Mouse (Mus musculus): Measurements from ENCODE around the gene Prox2. TPM values are rescaled to one million over a fixed set of nuclear protein-coding genes. Genes with fewer than 3 reads are reported as not detected.
"Not testable (repeated sequence)": the region's sequence is repeated elsewhere in the genome, so short reads cannot be mapped to it uniquely, and the experiment has no call there.

Prox2 gene
- polyA plus RNA-seq, 1 experiment: 0.60 TPM

DNA sequence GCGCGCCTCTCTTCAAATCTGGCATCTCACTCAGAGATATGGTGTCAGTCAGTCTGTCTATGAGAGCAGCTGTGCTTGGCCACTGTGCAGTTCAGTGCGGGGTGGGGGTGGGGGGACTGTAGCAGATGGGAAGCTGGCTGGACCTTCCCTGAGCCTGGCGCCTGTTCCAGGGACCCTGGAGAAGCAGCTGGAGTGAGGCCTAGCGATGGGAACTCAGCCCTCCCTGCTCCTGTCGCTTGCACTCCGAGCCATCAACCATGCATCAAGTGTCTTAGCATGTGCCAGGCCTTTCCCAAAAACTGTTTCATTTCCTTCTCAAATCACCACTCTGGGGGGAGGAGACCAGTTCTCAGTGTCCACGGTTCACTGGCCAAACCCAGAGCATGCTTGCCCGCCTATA, 35.1 kb upstream of the Prox2 start:
- DNase-seq (ENCODE audit: low read depth): peak; percentile 50
- TF ChIP-seq CTCF (IDR thresholded peaks at IDR 0.05; ENCODE audit: borderline replicate concordance, extremely low read depth, insufficient read depth, insufficient read length) (no peak), POLR2A (IDR thresholded peaks at IDR 0.05; ENCODE audit: borderline replicate concordance, extremely low read depth, insufficient read depth, insufficient read length, poor library complexity, severe bottlenecking) (no peak)

DNA sequence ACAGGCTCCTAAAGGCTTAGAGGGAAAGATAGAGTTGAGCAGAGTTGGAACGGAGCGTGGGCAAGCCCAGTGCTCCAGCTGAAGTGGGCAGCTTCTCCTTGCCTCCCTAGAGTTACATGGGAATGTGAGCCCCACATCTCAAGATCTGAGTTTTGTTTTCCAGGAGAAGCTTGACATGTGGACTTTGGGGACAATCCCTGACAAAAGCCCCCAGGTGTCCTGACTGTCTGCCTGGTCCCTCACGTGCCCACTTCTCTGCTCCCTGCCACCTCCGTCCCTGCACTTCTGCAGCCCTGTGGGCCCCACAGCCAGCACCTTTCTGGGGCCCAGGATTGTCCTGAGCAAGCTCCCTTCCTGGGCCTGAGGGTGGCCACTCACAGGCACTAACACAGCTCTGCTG, 34.3 kb upstream of the Prox2 start:
- TF ChIP-seq CTCF (IDR thresholded peaks at IDR 0.05; ENCODE audit: borderline replicate concordance, extremely low read depth, insufficient read depth, insufficient read length) (no peak), POLR2A (IDR thresholded peaks at IDR 0.05; ENCODE audit: borderline replicate concordance, extremely low read depth, insufficient read depth, insufficient read length, poor library complexity, severe bottlenecking) (no peak)
- no peak for DNase-seq (ENCODE audit: low read depth)

DNA sequence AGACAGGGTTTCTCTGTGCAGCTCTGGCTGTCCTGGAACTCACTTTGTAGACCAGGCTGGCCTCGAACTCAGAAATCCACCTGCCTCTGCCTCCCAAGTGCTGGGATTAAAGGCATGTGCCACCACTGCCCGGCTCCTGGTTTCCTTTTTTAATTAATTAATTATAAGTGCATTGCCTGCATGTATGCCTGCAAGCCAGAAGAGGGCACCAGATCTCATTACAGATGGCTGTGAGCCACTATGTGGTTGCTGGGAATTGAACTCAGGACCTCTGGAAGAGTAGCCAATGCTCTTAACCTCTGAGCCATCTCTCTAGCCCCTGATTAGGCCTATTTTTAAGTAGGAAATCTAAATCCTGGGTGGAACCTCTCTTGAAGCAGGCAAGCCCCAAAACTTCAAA, 33.7 kb upstream of the Prox2 start:
- DNase-seq (ENCODE audit: low read depth): not testable (repeated sequence)

DNA sequence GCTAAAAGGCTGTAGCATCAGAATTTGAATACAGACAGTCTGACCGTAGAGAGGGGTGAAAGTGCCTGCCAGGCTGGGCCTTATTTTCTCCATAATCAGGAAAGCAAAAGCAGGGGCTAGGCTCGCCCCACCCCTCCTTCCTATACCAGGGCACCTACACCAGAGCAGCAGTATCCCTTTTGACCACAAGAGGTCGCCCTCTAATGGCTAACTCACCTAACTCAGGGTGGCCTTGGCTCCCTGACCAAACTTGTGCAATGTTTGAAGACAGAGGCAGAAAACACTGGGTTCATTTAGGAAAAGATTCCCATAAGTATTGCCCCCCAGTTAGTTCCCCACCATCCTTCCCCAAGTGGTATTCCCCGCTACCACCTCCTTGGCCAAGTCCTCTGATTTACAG, 32.2 kb upstream of the Prox2 start:
- peak; percentile 84 for DNase-seq (ENCODE audit: low read depth)
- TF ChIP-seq CTCF (IDR thresholded peaks at IDR 0.05; ENCODE audit: borderline replicate concordance, extremely low read depth, insufficient read depth, insufficient read length) (peak; percentile 93), POLR2A (IDR thresholded peaks at IDR 0.05; ENCODE audit: borderline replicate concordance, extremely low read depth, insufficient read depth, insufficient read length, poor library complexity, severe bottlenecking) (no peak)

DNA sequence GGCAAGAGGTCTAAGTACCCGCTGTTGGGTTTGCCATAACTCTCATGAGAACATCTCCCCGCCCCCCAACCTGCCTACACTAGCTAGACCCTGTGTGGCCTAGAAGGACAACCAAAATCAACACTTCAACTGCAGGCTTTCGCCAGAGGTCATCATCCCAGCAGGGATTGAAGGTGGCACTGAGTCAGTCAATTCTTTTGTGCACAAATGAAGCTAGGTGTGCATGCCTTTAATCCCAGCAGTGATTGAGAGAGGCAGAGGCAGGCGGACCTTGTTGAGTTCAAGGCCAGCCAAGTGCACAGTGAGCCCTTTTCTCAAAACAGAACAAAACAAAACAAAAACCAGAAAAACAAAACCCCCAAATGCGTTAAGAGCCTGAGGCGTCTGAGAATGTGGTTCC, 30.5 kb upstream of the Prox2 start:
- TF ChIP-seq CTCF (IDR thresholded peaks at IDR 0.05; ENCODE audit: borderline replicate concordance, extremely low read depth, insufficient read depth, insufficient read length): no peak
- no peak for TF ChIP-seq POLR2A (IDR thresholded peaks at IDR 0.05; ENCODE audit: borderline replicate concordance, extremely low read depth, insufficient read depth, insufficient read length, poor library complexity, severe bottlenecking)
- no peak for DNase-seq (ENCODE audit: low read depth)

DNA sequence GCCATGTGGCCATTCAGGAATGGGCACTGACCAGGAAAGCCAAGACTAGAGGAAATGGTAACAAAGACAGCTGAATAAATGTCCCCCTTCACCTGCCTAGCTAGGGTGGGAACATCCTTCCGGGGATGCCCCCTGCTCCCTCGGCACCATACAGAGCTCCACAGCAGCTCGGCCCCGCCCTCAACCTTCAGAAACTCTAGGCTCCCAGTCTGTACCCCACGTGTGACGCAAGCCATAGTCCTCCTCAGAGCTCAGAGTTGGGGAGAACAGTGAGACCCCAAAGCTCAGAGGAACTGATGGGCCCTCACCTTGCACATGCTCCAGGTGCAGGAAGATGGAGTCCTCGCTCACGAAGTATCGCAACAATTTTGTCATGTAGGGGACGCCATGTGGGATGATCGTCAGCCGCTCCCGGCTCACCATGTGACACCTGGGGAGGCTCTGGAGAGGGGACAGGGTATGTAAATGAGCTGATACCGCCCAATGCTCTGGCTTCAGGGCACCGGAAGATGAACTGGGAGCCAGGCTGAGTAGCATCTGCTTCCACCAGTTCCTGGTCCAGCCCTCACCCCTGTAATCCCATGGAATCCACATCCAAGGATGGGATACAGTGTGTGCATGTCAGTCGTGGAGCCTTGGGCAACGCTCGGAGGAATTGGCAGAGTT, 29.6 kb upstream of the Prox2 start:
- DNase-seq (ENCODE audit: low read depth): no peak
- TF ChIP-seq CTCF (IDR thresholded peaks at IDR 0.05; ENCODE audit: borderline replicate concordance, extremely low read depth, insufficient read depth, insufficient read length): no peak
- no peak for TF ChIP-seq POLR2A (IDR thresholded peaks at IDR 0.05; ENCODE audit: borderline replicate concordance, extremely low read depth, insufficient read depth, insufficient read length, poor library complexity, severe bottlenecking)

DNA sequence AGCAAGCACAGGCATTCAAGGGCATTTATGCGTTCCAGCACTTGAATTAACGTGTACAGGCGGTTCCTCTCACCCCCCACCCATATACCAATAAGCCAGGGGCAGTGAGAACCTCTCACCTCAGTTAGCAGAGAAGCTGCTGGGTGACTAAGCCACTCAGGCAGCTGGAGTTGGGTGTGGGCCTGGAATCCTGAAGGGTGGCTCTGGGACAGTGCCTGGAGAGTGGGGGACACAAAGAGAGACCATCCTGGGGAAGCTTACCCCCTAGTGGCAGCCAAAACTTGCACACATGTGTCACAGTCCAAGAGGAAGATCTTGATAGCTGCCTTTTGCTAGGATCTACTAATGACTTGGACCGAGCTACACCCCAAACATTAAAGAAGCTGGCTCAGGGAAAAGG, 26.1 kb upstream of the Prox2 start:
- TF ChIP-seq CTCF (IDR thresholded peaks at IDR 0.05; ENCODE audit: borderline replicate concordance, extremely low read depth, insufficient read depth, insufficient read length): no peak; the same call in 1 of the 2 replicates
- DNase-seq (ENCODE audit: low read depth): no peak

DNA sequence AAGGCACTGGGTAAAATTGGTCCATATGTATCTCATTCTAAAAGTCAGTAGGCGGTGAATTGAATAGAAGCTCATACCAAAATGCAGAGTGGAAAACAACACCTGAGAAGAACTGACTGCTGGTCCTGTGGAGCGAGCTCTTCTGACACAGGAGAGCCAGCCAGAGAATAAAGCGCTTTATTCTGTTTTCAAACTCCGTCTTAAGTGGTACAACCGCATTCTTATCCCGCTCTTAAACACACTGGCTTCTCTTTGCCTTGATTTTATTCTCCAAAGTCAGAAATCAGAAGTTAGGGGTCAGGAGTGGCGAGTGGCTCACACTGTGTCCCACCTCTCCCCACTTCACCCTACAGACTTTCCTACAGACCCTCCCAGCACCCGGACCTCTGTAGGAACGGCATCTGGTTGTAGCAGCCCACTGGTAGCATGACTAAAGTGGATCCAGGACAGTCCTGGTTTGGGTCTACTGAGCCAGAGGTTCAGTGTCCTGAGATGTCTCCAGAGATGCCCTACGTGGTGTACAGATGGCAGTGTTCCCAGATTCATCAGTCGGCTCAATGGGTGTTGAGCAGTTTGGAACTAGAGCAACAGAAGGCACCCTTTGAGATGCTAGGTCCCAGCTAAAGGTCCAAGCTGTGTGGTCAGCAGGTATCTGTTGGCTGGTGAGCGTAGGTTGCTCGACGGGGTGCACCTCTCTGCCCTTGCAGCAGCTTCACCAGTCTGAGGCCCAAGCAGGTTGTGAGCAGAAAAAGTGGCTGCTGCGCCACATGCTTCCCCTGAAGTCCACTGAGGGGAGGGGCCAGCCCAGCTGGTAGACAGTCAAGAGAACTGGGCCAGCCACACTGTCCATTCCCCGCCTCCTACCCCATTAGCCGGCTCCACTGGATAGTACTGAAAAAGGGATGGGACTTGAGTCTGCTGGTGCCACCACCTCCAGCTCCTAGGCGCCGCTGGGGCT, 25.2 kb upstream of the Prox2 start:
- no peak for DNase-seq (ENCODE audit: low read depth)
- TF ChIP-seq POLR2A (IDR thresholded peaks at IDR 0.05; ENCODE audit: borderline replicate concordance, extremely low read depth, insufficient read depth, insufficient read length, poor library complexity, severe bottlenecking): no peak

DNA sequence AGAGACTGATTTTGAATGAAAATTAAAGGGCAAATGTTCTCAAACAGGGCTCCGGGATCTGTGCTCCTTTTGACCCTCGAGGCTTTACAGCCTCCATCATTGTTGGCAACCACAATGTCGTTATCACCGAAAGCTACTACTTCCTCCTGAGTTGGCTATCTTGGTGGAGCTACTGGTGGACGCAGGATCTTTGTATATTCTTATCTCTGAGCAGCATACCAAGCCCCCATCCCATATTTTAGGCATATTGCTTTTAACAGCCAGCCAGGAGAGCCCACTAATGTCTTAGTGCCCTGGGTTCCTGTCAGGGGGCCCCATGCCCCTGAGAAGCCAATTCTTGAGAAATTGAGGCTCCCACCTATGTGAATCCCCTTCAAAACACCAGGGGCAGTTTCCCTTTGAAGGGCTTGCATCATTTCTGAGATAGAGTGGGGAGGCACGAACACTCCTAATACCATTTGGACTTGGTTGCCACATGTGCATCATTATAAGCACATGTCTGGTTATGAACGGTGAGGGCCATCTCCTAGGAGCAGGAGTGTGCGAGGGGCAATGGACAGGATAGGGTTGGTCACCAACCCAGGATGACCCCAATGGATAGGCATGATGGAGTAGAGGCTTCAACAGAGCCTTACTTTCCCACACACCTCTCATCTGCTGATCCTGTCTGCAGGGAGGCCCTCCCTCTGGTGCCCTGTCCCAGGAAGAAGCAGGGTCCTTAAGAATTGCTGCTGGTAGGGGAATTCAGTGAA, 23.7 kb upstream of the Prox2 start:
- no peak for DNase-seq (ENCODE audit: low read depth)
- TF ChIP-seq POLR2A (IDR thresholded peaks at IDR 0.05; ENCODE audit: borderline replicate concordance, extremely low read depth, insufficient read depth, insufficient read length, poor library complexity, severe bottlenecking) (no peak), CTCF (IDR thresholded peaks at IDR 0.05; ENCODE audit: borderline replicate concordance, extremely low read depth, insufficient read depth, insufficient read length) (no peak)

DNA sequence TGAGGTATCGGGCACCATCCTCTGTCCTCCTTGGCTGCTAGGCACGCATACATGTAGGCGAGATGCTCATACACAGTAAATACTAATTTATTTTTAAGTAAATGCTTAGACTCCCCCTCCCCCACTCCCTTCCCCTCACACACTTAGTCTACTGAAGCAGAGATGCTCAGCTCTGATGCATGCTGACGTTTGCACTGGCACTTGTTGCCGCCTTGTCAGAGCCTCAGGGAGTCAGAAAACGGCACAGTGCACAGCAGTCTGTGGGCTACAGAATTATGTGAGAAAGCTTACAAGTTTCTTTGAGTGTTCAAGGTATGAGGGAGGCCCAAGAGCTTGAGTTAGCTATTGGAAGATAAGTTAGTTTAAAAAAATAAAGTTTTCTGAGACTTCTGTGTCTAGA, 20.8 kb upstream of the Prox2 start:
- no peak for DNase-seq (ENCODE audit: low read depth)
- no peak for TF ChIP-seq POLR2A (IDR thresholded peaks at IDR 0.05; ENCODE audit: borderline replicate concordance, extremely low read depth, insufficient read depth, insufficient read length, poor library complexity, severe bottlenecking)
- no peak for TF ChIP-seq CTCF (IDR thresholded peaks at IDR 0.05; ENCODE audit: borderline replicate concordance, extremely low read depth, insufficient read depth, insufficient read length)

DNA sequence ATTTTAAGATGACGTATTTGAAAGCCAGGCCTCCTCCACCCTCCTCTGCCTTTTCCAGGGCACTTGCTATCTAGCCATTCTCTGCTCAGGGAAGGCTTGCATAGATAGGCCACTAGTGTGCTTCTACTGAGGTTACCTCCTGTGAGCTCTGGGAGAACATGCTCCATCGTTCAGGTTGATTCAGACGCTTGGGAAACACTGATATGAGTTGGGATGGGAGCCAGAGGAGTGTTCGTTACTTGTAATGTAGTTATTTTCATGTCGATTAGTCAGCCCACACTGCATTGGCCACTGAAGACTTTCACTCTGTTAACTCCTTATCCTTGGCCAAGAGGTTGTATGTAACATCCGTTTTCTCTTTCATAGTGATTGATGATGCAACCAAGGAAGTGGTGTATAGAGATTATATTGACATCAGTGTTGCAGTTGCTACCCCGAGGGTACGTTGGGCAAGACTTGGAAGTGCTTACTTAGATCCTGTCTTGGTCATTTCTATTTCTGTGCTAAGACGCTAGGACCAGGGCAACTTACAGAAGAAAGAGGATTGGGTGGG, 18.9 kb upstream of the Prox2 start:
- no peak for DNase-seq (ENCODE audit: low read depth)
- TF ChIP-seq POLR2A (IDR thresholded peaks at IDR 0.05; ENCODE audit: borderline replicate concordance, extremely low read depth, insufficient read depth, insufficient read length, poor library complexity, severe bottlenecking) (no peak), CTCF (IDR thresholded peaks at IDR 0.05; ENCODE audit: borderline replicate concordance, extremely low read depth, insufficient read depth, insufficient read length) (no peak)

All from brain, embryonic 14.5 days (tissue).